Mouse (Mus musculus) fat pad, adult 2 months (tissue): ENCODE results near the gene H2-Eb2.

ENCODE experiments used
- DNase-seq: peaks from one replicate; pipeline ENCODE4 v3.0.0-alpha.2; 2011; ENCODE audit warnings: low read depth, low spot score; ENCODE audit errors: extremely low read depth

The H2-Eb2 gene

DNA sequence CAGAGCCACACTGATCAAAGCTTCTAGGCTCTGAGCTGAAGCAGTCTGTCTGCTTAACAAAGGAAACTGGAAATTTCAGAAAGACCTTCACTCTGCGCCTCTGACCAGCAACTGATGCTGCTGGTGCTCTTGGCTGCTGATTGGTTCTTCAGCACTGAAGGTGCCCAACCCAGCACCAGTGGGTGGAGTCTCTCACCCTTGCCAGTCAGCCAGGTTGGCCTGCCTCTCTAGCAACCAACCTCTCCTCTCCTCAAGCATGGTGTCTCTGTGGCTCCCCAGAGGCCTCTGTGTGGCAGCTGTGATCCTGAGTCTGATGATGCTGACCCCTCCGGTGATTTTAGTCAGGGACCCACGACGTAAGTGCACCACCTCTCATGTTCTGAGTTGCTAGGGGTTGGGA is at the start of gene H2-Eb2:
TSS of gene H2-Eb2 (plus strand) at position 230 of the 400 bp plus-strand sequence.
- DNase-seq = no peak

DNA sequence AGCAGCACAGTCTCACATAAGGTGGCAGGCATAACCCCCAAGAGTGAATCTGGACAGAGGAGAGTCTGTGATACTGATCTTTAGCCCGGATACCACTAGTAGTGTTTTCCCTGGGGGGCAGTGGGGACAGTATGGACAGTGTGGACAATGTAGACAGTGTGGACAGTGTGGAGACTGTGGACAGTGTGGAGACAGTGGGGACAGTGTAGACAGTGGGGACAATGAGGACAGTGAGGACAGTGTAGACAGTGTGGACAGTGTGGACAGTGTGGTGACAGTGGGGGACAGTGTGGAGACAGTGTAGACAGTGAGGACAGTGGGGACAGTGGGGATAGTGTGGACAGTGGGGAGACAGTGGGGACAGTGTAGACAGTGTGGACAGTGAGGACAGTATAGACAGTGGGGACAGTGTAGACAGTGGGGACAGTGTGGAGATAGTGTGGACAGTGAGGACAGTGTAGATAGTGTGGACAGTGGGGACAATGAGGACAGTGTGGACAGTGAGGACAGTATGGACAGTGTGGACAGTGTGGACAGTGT is 44.9 kb upstream of the H2-Eb2 start:
- no peak for DNase-seq

GRCm38 (mm10) chr17:34281836-34282235 is 43.6 kb upstream of the H2-Eb2 start:
- no peak for DNase-seq

GRCm38 (mm10) chr17:34285371-34285770 is 40.1 kb upstream of the H2-Eb2 start:
- no peak for DNase-seq

- no peak for DNase-seq
These were observed 39.6 kb upstream of the H2-Eb2 start for GRCm38 (mm10) chr17:34285848-34286247.

DNA sequence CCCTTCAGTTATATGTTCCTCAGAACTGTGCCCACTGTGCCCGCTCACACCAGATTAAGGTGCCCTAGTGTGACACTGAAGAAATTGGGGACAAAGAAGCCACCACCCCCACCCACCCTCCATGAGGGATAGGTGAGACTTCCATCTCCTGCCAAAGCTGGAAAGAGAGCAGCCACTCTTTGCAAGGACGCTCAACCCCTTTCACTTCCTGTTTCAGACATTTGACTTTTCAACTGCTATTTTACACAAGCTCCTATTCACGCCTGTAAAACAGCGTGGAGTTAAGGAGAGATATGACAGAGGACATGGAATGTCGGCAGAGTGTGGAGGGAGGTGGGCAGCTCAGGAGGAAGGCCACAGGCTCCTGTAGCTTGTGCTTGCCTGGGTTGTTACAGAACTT is 39.0 kb upstream of the H2-Eb2 start:
- DNase-seq = no peak

DNA sequence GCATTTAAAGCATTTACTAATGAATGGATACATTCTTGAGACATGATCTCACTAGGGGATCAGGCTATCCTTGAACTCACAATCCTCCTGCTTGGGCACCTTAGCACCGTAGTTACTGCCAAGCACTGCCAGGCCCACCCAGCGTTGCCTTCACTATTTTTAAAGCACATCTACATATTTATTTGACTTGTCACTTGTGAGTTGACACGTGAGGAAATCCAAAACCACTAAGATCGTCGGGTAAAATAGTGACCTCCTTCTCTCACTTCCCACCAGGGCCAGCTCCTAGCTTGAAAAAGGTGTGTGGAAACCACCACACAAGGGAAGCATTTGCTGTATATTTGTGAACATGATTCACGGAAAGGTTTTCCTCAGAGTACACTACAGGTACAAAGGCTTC is 38.5 kb upstream of the H2-Eb2 start:
- no peak for DNase-seq

- no peak for DNase-seq
These were observed 37.8 kb upstream of the H2-Eb2 start, which contains the start of gene H2-Aa for GRCm38 (mm10) chr17:34287648-34288047. Gene H2-Aa, minus strand, starts transcription at chr17:34287823.

GRCm38 (mm10) chr17:34288131-34288530 is 37.3 kb upstream of the H2-Eb2 start:
- DNase-seq = no peak

GRCm38 (mm10) chr17:34291609-34292008 is 33.9 kb upstream of the H2-Eb2 start:
- no peak for DNase-seq

GRCm38 (mm10) chr17:34292570-34292969 is 32.9 kb upstream of the H2-Eb2 start:
- DNase-seq = no peak

- no peak for DNase-seq
These were observed 31.9 kb upstream of the H2-Eb2 start for GRCm38 (mm10) chr17:34293533-34293932.

DNA sequence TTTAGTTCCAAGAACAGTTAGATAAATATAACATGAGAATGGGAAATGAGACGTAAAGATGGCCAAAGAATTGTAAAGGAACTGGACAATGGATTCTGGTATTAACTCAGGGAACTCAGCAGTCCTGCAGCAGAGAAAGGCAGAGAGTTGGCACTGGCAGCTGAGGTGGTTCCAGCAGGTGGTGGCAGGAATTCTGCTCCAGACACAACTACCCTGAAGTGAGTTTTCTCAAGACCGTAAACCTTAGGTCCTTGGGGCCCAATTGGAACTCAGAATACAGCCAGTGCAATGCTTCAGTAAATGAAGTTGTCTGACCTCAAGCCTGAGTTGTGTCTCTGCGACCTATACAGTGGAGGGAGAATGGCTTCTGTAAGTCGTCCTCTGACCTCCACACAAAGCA is 31.2 kb upstream of the H2-Eb2 start:
- DNase-seq = no peak

- no peak for DNase-seq
These were observed 30.2 kb upstream of the H2-Eb2 start for GRCm38 (mm10) chr17:34295307-34295706.

- no peak for DNase-seq
These were observed 29.3 kb upstream of the H2-Eb2 start for GRCm38 (mm10) chr17:34295891-34296794.

DNA sequence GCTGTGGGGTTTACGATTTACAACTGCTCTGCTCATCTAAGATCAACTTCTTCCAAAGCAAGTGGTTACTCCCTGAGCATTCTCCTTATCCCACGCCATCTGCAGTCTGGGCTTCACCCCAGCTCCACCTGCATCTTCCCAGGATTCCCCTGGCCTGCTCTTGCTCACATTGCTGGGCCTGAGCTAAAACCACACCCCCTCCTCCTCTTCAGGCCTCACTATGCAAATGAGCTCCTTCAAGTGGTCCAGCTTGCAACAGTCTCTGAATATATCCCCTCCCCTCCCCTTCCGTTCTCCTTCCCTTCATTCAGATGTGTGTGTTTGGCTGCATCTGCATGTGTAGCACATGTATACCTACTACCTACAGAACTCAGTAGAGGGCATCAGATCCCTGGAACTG is 26.1 kb upstream of the H2-Eb2 start:
- no peak for DNase-seq

DNA sequence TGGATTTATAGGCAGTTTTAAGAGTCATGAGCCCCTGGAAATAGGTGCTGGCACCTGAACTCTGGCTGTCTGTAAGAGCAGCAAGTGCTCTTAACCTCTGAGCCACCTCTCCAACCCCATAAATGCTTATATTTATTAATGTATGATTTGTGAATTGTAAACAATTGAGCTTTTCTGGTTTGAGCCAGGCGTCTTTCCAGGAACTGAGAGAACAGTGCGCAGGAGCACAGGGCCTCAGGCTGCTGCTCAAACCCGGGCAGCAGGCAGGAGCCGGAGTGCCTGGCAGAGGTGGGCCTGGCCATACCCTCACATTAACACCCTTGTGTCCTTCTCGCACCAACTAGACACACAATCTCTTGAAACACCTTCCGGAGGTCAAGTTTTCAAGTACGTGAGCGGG is 25.4 kb upstream of the H2-Eb2 start:
- no peak for DNase-seq

GRCm38 (mm10) chr17:34300691-34301566 is 24.5 kb upstream of the H2-Eb2 start:
- DNase-seq = no peak

GRCm38 (mm10) chr17:34301670-34302190 is 23.7 kb upstream of the H2-Eb2 start:
- DNase-seq = no peak

GRCm38 (mm10) chr17:34303789-34304188 is 21.7 kb upstream of the H2-Eb2 start:
- no peak for DNase-seq

- no peak for DNase-seq
These were observed 20.7 kb upstream of the H2-Eb2 start for GRCm38 (mm10) chr17:34304751-34305150.
